20 mouse cellular contexts compared by ENCODE assay signal in genomic region chr16:10143166-10143565, GRCm38 (mm10). TPM values are rescaled to one million over a fixed set of nuclear protein-coding genes. Genes with fewer than 3 reads are reported as not detected.
"Had no signal": no experiment of that assay in that cellular context is flagged by ENCODE, and none has a peak within 500 bp of the region (broad histone marks: within the 10 kb centered on the region; RNA-seq: fewer than 3 reads in every experiment).

No protein-coding gene starts in this region.

- H3K36me3 ChIP-seq: limb, embryonic 10.5 days; liver, embryonic 15.5 days; midbrain, embryonic 13.5 days; stomach, embryonic 15.5 days had no signal

- ATAC-seq: lung, postnatal 0 days; midbrain, embryonic 13.5 days had no signal

- H3K27me3 ChIP-seq: liver, embryonic 15.5 days; midbrain, embryonic 13.5 days; stomach, embryonic 15.5 days had no signal

- H3K9me3 ChIP-seq: limb, embryonic 10.5 days; liver, embryonic 15.5 days; midbrain, embryonic 13.5 days; stomach, embryonic 15.5 days had no signal

- H3K9ac ChIP-seq: liver, embryonic 15.5 days; midbrain, embryonic 13.5 days; stomach, embryonic 15.5 days had no signal

- DNase-seq: lung, adult 2 months; lung, postnatal 36 days; right cerebral cortex, postnatal 14 days; thymus, adult 2 months; thymus, postnatal 25 days had no signal

- H3K27ac ChIP-seq: limb, embryonic 10.5 days; liver, embryonic 15.5 days; midbrain, embryonic 13.5 days; stomach, embryonic 15.5 days had no signal

- H3K4me1 ChIP-seq: limb, embryonic 10.5 days; liver, embryonic 15.5 days; midbrain, embryonic 13.5 days; stomach, embryonic 15.5 days had no signal

- H3K4me3 ChIP-seq: limb, embryonic 10.5 days; liver, embryonic 15.5 days; midbrain, embryonic 13.5 days; stomach, embryonic 15.5 days had no signal

- H3K4me2 ChIP-seq: liver, embryonic 11.5 days; liver, embryonic 15.5 days; midbrain, embryonic 13.5 days; stomach, embryonic 15.5 days had no signal

RNA-seq across cellular contexts. Expression of gene Rpl39l, which starts 26.9 kb away (rescaled TPM):
- total RNA-seq: layer of hippocampus, adult 8-10 months; layer of hippocampus, postnatal 14 days; left cerebral cortex, adult 18-20 months; left cerebral cortex, postnatal 10 days; midbrain, postnatal 0 days had no signal
- polyA plus RNA-seq: intestine, embryonic 14.5 days; large intestine, adult 2 months; lung, adult 2 months; midbrain, embryonic 13.5 days; midbrain, postnatal 0 days; neural tube, embryonic 14.5 days; spleen, adult 2 months had no signal

RNA-seq across cellular contexts. Expression of gene Atf7ip2, which starts 49.3 kb away (rescaled TPM):
- total RNA-seq: layer of hippocampus, postnatal 14 days; left cerebral cortex, adult 18-20 months had no signal
- polyA plus RNA-seq: lung, adult 2 months; spleen, adult 2 months; thymus, adult 2 months had no signal
